ENCODE assay signal across 10 mouse cellular contexts in the genomic region with DNA sequence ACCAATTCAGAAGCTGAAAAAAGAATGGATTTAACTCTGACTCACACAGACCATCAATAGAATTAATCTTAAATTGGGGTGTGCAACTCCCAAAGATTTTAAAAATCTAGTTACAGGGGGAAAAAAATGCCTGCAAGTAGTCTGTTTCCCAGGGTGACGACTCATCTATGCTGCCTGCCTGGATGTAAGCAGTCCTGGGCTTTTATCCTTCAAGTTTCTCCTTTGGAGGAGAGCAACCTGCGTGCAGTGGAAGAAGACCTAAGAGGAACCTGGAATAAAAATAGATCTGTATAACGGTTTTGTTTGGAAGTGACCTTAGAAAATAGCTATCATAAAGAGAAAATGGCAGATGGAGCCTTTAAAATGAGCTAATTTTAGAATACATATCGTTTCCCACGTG. TPM values are rescaled to one million over a fixed set of nuclear protein-coding genes. Genes with fewer than 3 reads are reported as not detected.
DNase-seq lines count a peak whose midpoint lies in the region; ATAC-seq and TF ChIP-seq lines count a peak whose summit lies in the region.
"Had no signal": no experiment of that assay in that cellular context is flagged by ENCODE, and none has a peak within 500 bp of the region (broad histone marks: within the 10 kb centered on the region; RNA-seq: fewer than 3 reads in every experiment).

No protein-coding gene starts in this region.

- no peaks in the 10 kb centered on the region; the same call in 1 of the 2 replicates for H3K9me3 ChIP-seq in heart, embryonic 11.5 days (replicated peaks; ENCODE audit: control insufficient read depth, low read length)
- H3K9me3 ChIP-seq in lung, postnatal 0 days (ENCODE audit: low read length), result no peaks in the 10 kb centered on the region
- no peaks in the 10 kb centered on the region for H3K9me3 ChIP-seq in forebrain, postnatal 0 days (ENCODE audit: low read length)
- H3K9me3 ChIP-seq: limb, embryonic 13.5 days had no signal

- no peaks in the 10 kb centered on the region for H3K27me3 ChIP-seq in heart, embryonic 11.5 days (ENCODE audit: control insufficient read depth, insufficient read depth, low read length)
- H3K27me3 ChIP-seq in lung, postnatal 0 days (replicated peaks; ENCODE audit: insufficient read depth, low read length), result no peaks in the 10 kb centered on the region
- no peaks in the 10 kb centered on the region for H3K27me3 ChIP-seq in forebrain, postnatal 0 days (ENCODE audit: insufficient read depth, low read length)
- H3K27me3 ChIP-seq: limb, embryonic 13.5 days had no signal

- TF ChIP-seq EP300 in lung, postnatal 0 days (IDR thresholded peaks at IDR 0.05), result no peak

- H3K27ac ChIP-seq in heart, embryonic 11.5 days (ENCODE audit: low read depth, low read length), result no peak overlapping the region
- 0 out of 2 replicates have a peak overlapping the region, but pooled peaks have one; percentile 100 for H3K27ac ChIP-seq in lung, postnatal 0 days (ENCODE audit: low read length)
- peak overlapping the region; percentile 99; the same call in 1 of the 2 replicates for H3K27ac ChIP-seq in forebrain, postnatal 0 days (ENCODE audit: low read depth, low read length)
- peak overlapping the region; percentile 73; the same call in 1 of the 2 replicates for H3K27ac ChIP-seq in macrophage

- no peak for DNase-seq in heart, postnatal 4 days
- DNase-seq in lung, postnatal 0 days (ENCODE audit: low spot score), result no peak
- DNase-seq in lung, postnatal 14 days, result no peak
- no peak for DNase-seq in forebrain, postnatal 0 days
- no peak for DNase-seq in gastrocnemius, postnatal 14 days
- DNase-seq in kidney, postnatal 36 days, result no peak
- DNase-seq: cerebellum, adult 11-12 months had no signal

- peaks cover 2% of the 10 kb centered on the region for H3K4me1 ChIP-seq in heart, embryonic 11.5 days (ENCODE audit: control insufficient read depth, insufficient read depth, low read length)
- H3K4me1 ChIP-seq in lung, postnatal 0 days (ENCODE audit: insufficient read depth, low read depth, low read length), result no peaks in the 10 kb centered on the region
- peaks cover 9% of the 10 kb centered on the region for H3K4me1 ChIP-seq in forebrain, postnatal 0 days (ENCODE audit: insufficient read depth)

- no peak overlapping the region for H3K4me3 ChIP-seq in heart, embryonic 11.5 days (ENCODE audit: low read depth, low read length)
- peak overlapping the region; percentile 98; the same call in 1 of the 2 replicates for H3K4me3 ChIP-seq in lung, postnatal 0 days (ENCODE audit: low read depth, low read length)
- no peak overlapping the region; the same call in 1 of the 2 replicates for H3K4me3 ChIP-seq in forebrain, postnatal 0 days (ENCODE audit: low read depth, low read length)
- H3K4me3 ChIP-seq in macrophage (ENCODE audit: inconsistent target), result peak overlapping the region; percentile 40; the same call in 1 of the 2 replicates

- intact Hi-C loops in gastrocnemius, postnatal 14 days (cut with DNase I; ENCODE audit: low total_unique reads), result no loop called here

- H3K36me3 ChIP-seq in heart, embryonic 11.5 days (ENCODE audit: control insufficient read depth, insufficient read depth, low read length), result no peaks in the 10 kb centered on the region
- H3K36me3 ChIP-seq in lung, postnatal 0 days (ENCODE audit: insufficient read depth, low read length), result no peaks in the 10 kb centered on the region
- no peaks in the 10 kb centered on the region for H3K36me3 ChIP-seq in forebrain, postnatal 0 days (ENCODE audit: insufficient read depth)
- no peaks in the 10 kb centered on the region for H3K36me3 ChIP-seq in macrophage (ENCODE audit: inconsistent target)
- H3K36me3 ChIP-seq: limb, embryonic 13.5 days had no signal

- no peak for TF ChIP-seq CTCF in lung, postnatal 0 days (IDR thresholded peaks at IDR 0.05)
- TF ChIP-seq CTCF in forebrain, postnatal 0 days (IDR thresholded peaks at IDR 0.05; ENCODE audit: low read depth), result no peak

- peaks cover 27% of the 10 kb centered on the region for H3K79me2 ChIP-seq in macrophage (ENCODE audit: inconsistent target)

- no peak overlapping the region for H3K9ac ChIP-seq in heart, embryonic 11.5 days (ENCODE audit: low read depth, low read length)
- 0 out of 2 replicates have a peak overlapping the region, but pooled peaks have one; percentile 68 for H3K9ac ChIP-seq in lung, postnatal 0 days (replicated peaks; ENCODE audit: low read depth)
- H3K9ac ChIP-seq in forebrain, postnatal 0 days, result peak overlapping the region; percentile 100; the same call in 1 of the 2 replicates

- ATAC-seq in heart, embryonic 11.5 days (replicated peaks; ENCODE audit: insufficient number of reproducible peaks, low FRiP score, low TSS enrichment), result no peak
- no peak for ATAC-seq in lung, postnatal 0 days
- no peak for ATAC-seq in forebrain, postnatal 0 days

- peak overlapping the region; percentile 64 for H3K4me2 ChIP-seq in heart, embryonic 11.5 days
- H3K4me2 ChIP-seq in lung, postnatal 0 days (replicated peaks; ENCODE audit: low read depth, low read length), result no peak overlapping the region; the same call in 1 of the 2 replicates
- H3K4me2 ChIP-seq in forebrain, postnatal 0 days (ENCODE audit: low read depth), result peak overlapping the region; percentile 85; the same call in 1 of the 2 replicates

- 36% methylated on average over 5 of the region's 5 CpGs for WGBS in heart, embryonic 11.5 days (ENCODE audit: insufficient replicate concordance)
- WGBS in lung, postnatal 0 days, result 33% methylated on average over 5 of the region's 5 CpGs
- WGBS in forebrain, postnatal 0 days, result 31% methylated on average over 5 of the region's 5 CpGs
- 23% methylated on average over 5 of the region's 5 CpGs for WGBS in macrophage (ENCODE audit: missing documents)

RNA-seq across cellular contexts. Expression of gene Msl2, which starts 1.4 kb away (rescaled TPM):
- polyA plus RNA-seq in heart, embryonic 11.5 days (2014; fragmentation: Nextera tagmentation; extraction: Ambion mirVana), result 3.3 and 3.8 TPM in 2 replicates
- 10 to 100 TPM; 38.4 to 41.7 TPM for total RNA-seq in heart, postnatal 4 days (2021)
- 5.0 and 5.8 TPM in 2 replicates for polyA plus RNA-seq in lung, postnatal 0 days (2015; fragmentation: Nextera tagmentation; extraction: Ambion mirVana)
- 27.0 and 33.9 TPM in 2 replicates for total RNA-seq in forebrain, postnatal 0 days (2014; rRNA removed)
- 3.6 and 4.9 TPM in 2 replicates for polyA plus RNA-seq in forebrain, postnatal 0 days (2015; fragmentation: Nextera tagmentation; extraction: Ambion mirVana)
- 100 to 1,000 TPM in 1 of 26 experiments, 10 to 100 TPM in 25; 34.2 to 108 (median 74.1) TPM for total RNA-seq in macrophage (2018; cell fraction: chromatin; rRNA removed)
- total RNA-seq in macrophage (2018; cell fraction: cytosol; rRNA removed), result 10 to 100 TPM; 27.0 to 44.1 (median 33.7) TPM
- total RNA-seq in macrophage (2018; cell fraction: nucleus; rRNA removed), result 100 to 1,000 TPM in 1 of 26 experiments, 10 to 100 TPM in 25; 40.5 to 105 (median 65.4) TPM
- polyA plus RNA-seq in macrophage (2018), result 16.7 to 25.1 TPM (median 19.9 TPM) in 3 replicates
- total RNA-seq in gastrocnemius, postnatal 14 days (2021), result 10 to 100 TPM; 21.0 to 21.9 TPM

RNA-seq across cellular contexts. Expression of gene Pccb, which starts 37.8 kb away (rescaled TPM):
- polyA plus RNA-seq in heart, embryonic 11.5 days (2014; fragmentation: Nextera tagmentation; extraction: Ambion mirVana), result 17.8 and 20.3 TPM in 2 replicates
- total RNA-seq in heart, postnatal 4 days (2021), result 10 to 100 TPM; 65.1 to 73.7 TPM
- polyA plus RNA-seq in lung, postnatal 0 days (2015; fragmentation: Nextera tagmentation; extraction: Ambion mirVana), result 19.7 and 19.8 TPM in 2 replicates
- 49.3 and 50.9 TPM in 2 replicates for total RNA-seq in forebrain, postnatal 0 days (2014; rRNA removed)
- 27.2 and 29.3 TPM in 2 replicates for polyA plus RNA-seq in forebrain, postnatal 0 days (2015; fragmentation: Nextera tagmentation; extraction: Ambion mirVana)
- total RNA-seq in macrophage (2018; cell fraction: chromatin; rRNA removed), result 10 to 100 TPM in 21 of 26 experiments, 1 to 10 TPM in 5; 2.8 to 55.1 (median 19.9) TPM
- total RNA-seq in macrophage (2018; cell fraction: cytosol; rRNA removed), result 10 to 100 TPM in 23 of 26 experiments, 1 to 10 TPM in 3; 8.1 to 38.1 (median 19.6) TPM
- total RNA-seq in macrophage (2018; cell fraction: nucleus; rRNA removed), result 10 to 100 TPM in 19 of 26 experiments, 1 to 10 TPM in 7; 5.3 to 32.7 (median 14.4) TPM
- polyA plus RNA-seq in macrophage (2018), result 31.6 to 48.9 TPM (median 33.0 TPM) in 3 replicates
- total RNA-seq in gastrocnemius, postnatal 14 days (2021), result 10 to 100 TPM; 48.7 to 57.5 TPM

Comparison
In these comparisons a context has a peak if more than half of its experiments do, and no peak if none do; other contexts are left out.
1. H3K4me3 ChIP-seq: peak in lung, postnatal 0 days (single experiment) and macrophage (single experiment); none in heart, embryonic 11.5 days (single experiment) and forebrain, postnatal 0 days (single experiment).